Mouse (Mus musculus) spleen, adult 18-20 months (tissue): Measurements from ENCODE around the gene Ppm1b.

Source experiments
- DNase-seq, 2 experiments: peaks; one replicate each; pipeline ENCODE4 v3.0.0; 2022; ENCODE audit warnings: mixed read lengths in 2 of 2

Gene Ppm1b

DNA sequence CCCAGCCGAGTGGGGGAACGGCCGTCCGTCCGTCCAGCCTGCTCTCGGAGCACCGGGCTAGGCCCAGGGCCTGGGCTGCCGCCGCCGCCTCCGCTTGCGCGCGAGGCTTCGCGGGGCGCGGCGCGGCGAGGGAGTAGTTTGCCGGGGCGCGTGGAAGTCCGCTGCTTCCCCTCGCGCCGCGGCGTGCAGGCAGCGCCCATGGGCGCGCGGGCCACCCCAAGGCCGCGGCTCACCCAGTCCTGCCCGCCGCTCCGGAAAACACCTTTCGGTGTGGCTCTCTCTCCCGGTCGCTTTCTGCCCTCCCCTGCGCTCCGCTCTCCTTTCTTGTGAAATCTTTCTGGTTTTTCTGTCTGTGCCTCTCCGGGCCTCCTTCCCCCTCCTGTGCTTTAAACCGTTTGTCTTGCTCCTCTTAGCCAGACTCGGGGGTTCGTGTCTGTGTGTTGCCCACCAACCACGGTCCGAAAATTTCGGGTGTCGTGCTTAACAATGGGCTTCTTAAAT, 1.9 kb downstream of the Ppm1b start:
- DNase-seq = no peak

DNA sequence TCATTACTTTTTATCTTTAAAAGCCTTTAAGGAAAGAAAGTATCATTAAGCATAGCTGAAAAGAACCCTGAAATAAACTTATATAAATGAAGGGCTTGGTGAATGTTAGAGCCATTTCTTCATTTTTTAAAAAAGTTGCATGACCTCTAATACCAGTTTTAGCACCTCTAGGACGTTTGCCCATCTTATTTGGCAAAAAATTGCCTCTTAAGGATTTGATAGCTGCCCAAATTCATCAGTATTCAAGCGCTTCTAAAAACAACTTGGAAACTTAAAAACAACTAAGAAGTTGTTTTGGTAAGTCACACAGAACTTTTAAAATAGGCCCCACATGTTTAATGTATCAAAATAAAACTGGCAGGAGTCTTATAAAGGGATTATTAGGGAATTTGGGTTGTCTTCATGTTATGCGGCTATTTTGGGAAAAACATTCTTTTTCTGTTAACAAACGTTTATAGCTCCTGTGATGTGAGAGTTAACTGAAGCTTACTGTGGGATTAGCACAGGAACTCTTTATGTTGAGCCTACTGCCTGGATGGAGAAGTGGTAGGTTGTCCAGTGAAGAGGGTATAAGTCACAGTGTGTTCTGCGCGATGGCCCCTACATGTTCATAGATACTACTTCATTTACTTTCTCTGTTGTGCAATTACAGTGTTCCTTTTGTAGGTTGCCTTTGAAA, 2.6 kb downstream of the Ppm1b start:
- no peak for DNase-seq

DNA sequence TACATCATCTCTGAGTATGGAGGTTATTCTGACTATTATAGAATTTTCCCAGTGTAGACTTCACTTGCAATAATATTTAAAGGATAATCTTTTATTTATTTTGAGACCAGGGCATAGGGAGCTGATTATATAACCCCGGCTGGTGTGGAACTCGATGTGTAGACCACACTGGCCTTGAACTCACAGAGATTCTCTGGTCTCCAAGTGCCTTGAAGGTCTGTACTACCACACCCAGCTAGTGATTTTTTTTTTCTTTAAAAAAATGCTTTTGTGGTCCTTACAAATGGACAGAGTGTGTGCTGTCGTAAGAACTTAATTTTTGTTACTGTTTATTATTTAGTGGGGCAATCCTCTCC, 3.1 kb downstream of the Ppm1b start:
- no peak for DNase-seq

DNA sequence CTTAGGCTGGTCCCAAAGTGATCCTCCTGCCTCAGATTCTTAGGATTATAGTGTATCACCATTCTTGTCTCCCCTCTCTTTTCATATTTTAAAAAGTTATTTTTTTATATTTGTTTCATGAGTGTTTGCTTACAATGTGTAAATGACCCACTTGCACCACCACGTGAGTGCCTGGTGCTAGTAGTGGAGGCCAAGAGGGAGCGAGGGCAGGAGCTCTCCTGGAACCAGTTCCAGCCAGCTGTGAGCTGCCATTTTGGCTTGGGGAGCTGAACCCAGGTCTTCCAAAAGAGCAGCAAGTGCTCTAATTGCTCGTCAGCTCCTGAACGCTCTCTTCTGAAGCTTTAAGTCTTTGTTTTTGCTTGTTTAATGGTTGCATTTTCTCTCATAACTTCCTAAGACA, 3.6 kb downstream of the Ppm1b start:
- DNase-seq = no peak

DNA sequence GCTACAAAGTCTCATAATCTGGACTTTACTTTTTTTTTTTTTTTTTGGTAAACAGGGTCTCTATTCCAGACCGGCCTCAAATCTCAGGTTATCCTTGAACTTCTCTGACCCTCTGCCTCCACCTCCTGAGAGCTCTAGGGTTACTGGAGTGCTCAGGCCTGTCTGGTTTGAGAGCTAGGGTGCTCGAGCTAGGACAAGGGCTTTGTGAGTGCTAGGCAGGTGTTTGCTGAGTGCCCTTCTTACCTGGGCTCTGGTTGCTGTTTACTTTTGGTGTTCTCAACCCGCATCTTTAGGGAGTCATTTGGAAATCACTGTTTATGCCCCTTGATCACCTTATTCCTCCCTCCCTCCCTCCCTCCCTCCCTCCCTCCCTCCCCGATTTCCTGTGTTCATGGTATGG, 5.5 kb downstream of the Ppm1b start:
- DNase-seq = no peak

DNA sequence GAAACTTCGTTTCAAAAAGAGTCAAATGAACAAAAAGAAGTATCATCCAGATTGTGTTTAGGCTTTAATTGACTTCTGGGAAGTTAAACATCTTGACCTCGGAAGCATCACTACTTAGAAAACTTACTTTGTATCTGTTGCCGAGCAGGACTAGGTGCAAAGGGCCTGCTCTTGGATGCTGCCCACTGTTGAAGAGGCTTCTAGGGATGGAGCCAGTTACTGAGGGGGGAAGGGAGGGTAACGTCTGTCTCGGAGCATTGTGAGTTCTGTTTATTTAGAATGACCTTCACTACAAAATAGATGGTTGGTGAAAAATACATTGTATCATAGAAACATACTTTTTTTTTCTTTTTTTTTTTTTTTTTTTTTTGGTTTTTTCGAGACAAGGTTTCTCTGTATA, 7.1 kb downstream of the Ppm1b start:
- DNase-seq = no peak

DNA sequence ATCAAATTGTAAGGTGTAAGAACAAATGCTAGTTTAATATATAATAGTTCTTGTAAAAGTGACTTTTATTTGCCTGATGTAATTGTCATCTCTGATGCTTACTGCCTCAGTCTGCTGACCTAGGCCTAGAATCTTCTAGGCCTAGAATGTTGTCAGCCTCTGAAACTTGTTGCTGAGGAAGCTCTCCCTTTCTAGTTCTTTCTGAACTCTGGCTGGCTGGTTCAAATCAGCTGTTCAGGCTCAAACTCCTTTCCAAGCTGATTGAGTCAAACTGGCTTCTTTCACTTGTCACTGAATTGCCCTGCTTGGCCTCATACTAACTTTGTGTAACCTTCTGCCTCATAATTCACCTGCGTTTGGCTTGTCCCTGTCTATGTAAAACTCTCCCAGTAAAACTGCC, 9.7 kb downstream of the Ppm1b start:
- DNase-seq = no peak

DNA sequence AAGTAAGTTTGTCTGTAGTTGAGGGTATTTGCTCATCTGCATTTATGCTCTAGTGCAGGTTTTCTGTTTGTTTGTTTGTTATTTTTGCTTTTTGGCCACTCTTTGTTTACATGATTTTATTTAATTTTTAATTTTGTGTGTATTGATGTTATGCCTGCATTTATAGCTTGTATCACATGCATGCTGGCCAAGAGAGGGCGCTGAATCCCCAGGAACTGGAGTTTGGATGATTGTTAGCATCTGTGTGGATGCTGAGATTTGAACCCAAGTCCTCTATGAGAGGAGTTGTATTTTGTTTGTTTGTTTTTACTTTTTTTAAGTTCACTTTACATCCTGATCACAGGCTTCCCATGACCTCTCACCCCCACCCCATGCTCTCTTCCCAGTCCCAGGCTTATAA, 10.5 kb downstream of the Ppm1b start:
- DNase-seq = no peak

DNA sequence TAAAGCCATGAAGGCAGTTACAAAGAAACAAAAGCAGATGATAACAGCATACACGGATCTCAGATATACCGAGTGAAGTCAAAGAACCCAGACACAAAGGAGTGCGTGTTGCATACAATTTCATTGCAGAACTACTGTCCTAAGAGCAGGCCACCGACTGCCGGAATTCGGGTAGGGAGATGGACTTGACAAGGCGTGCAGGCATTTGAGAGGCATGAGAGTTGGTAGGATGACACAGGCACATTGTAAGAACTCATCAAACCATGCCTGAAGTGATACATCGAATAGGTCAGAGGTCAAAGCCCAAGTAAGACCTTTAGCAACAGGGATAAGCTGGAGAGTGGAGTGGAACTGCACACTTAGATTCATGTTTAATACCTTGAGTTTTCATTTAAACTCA, 13.4 kb downstream of the Ppm1b start:
- DNase-seq = no peak

DNA sequence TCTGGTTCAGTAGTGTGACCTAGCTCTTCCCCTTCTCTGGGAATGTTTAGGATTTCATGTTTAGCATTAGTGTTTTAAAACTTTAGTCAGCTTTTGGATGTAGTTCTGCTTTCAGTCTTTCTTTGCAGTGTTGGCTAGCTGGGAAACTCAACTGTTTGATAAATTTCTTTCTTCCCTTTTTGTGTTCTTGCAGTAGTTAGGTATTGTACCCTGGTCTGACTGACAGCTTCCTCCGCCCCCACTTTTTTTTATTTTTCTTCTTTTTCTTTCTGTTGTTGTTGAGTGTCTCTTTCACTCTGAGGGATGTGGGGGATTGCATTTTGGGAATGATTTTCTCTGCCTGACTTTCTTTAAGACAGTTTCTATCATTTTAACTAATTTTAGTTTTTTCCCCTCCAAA, 25.2 kb downstream of the Ppm1b start:
- no peak for DNase-seq

DNA sequence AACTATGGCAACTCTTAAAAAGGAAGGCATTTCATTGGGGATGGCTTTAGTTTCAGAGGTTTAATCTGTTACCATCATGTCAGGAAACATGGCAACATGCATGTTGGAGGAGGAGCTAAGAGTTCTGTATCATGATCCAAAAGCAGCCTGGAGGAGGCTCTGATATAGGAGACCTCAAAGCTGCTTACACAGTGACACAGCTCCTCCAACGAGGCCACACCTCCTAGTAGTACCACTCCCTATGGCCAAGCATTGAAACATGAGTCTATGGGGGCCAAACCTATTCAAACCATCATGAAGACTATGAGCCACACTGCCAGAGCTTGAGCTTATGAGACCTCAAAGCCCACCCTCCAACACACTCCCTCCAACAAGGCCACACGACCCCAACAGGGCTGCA, 26.2 kb downstream of the Ppm1b start:
- DNase-seq = no peak

DNA sequence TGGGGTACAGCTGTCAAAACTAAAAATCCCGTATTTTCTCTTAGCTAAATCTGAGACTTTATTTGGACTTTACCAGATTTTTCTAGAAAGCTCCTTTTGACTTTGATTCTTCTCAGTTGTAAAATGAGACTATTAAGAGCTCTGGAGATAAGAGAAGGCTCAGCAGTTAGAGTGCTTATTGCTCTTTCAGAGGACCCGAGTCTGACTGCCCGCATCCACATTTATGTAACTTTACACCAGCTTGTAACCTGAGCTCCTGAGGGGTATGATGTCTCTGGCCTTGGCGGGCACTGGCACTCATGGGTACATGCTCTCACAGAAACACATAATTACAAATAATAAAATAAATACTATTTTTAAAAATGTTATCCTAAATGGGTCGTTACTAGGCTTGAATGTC, 29.8 kb downstream of the Ppm1b start:
- DNase-seq = no peak

DNA sequence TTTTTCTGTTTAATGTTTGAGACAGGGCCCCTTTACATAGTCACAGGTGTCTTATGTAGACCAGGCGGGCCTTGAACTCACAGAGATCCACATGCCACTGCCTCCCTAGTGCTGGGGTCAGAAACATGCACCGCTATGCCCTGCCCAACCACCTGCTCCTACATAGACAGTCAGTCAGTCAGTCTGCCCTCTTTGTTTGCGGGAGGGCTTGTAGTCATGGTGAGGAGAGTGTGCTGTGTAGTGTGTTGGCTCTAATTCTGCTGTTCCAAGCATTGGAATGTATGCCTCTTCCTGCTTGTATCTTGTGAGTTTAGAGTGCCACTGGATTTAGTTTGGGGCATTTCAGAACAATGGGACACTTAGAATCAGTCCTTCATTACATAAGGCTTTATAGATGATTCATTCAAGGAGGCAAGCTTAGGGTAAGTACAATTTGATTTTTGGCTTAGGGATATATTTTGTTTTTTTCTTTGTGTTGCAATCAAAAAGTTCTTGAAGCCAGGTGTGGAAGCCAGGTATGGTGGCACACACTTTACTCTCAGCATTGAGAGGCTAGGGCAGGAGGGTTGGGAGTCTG, 31.4 kb downstream of the Ppm1b start:
- DNase-seq = no peak

DNA sequence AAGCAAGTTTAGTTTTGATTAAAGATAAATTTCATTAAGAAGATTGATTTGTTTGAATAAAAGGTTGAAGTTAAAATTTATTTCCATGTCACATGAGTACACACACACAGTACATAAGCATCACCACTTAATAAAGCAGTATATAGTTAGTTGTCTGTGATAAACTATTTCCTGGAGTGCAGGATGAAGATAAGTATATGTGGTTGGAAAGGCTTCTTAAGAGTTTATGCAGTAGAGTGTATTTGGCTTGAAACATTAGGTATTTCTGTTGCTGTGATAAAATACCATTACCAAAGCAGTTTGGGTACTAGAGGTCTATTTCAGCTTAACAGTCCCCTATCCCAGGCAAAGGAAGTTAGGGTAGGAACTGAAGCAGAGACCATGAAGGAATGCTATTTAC, 32.0 kb downstream of the Ppm1b start:
- no peak for DNase-seq

DNA sequence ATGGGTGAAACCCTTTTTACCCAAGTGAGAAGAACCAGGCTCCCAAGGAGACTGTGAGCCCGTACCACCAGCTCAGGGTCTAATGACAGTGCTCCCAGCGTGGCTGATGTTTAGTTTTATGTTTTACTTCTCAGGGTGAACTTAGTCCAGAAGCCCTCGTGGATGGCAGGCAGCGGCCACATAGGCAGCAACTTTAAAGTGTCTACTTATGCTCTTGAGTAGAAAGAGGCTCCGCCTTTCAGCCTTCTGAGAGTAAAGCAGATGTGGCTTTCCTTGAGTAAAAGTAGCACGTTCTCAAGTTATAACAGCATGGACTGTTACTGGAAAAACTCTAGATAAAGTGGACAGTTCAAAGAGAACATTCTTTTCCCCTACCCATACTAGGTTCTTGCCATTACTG, 39.3 kb downstream of the Ppm1b start:
- no peak for DNase-seq

DNA sequence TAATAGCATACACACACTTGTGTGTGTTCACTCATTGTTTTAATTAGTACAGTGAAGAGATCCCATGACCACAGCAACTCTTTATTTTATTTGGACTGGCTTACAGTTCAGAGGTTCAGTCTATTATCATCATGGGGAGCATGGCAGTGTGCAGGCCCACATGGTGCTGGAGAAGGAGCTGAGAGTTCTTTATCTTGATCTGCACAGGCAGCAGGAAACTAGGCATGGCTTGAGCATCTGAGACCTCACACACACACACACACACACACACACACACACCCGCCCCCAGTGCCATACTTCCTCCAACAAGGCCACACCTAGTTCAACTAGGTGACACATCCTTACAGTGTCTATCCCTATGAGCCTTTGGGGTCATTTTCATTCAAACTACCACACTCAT, 41.1 kb downstream of the Ppm1b start:
- DNase-seq = no peak

DNA sequence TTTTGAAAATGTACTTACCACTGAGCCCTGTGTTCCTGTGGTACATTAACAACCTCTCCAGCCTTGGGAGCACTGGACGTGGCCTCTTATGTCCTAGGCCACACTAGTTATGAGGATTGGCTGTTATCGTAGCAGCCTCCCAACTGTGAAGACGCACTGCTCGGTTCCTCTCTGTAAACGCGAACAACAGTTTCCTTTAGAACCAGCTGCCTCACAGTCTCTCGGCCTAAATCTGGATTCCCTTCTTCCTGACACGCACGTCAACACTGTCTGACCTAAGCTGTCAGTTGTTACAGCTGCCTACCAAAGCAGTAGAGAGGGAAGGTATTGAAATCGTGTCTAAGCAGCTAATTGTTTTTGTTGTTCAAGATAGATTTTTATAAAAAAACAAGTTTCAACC, 43.1 kb downstream of the Ppm1b start:
- DNase-seq = no peak

DNA sequence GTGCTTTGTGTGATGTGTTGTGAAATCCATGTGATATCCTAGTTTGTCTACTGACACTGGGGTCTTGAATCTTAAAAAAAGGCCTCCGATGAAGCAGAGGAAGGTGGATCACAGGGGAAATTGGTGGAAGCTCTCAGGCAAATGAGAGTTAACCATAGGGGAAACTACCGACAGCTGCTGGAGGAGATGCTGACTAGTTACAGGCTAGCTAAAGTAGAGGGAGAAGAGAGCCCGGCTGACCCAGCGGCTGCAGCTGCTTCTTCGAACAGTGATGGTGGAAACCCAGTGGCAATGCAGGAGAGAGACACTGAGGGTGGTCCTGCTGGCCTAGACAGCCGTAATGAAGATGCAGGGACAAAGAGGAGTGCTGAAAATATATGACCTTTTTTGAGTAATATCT, 56.9 kb downstream of the Ppm1b start:
- DNase-seq = no peak

DNA sequence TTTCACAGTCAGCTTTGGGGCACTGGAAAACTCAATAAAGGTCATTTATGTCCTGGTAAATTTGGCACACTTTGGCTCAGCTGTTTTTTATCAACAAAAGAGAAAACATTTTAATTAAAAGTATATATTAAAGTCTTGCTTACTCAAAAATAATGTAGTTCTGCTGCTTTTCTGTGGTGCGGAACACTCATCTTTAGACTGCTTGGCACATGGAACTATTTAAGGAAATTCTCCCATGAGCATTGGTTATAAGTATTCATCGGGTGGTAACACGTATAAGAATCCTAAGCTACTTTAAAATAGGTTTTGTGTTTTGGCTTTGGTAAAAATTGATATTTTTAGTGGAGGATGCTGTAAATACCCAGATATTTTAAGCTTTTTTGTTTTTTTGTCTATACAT, 58.1 kb downstream of the Ppm1b start:
- DNase-seq = no peak

DNA sequence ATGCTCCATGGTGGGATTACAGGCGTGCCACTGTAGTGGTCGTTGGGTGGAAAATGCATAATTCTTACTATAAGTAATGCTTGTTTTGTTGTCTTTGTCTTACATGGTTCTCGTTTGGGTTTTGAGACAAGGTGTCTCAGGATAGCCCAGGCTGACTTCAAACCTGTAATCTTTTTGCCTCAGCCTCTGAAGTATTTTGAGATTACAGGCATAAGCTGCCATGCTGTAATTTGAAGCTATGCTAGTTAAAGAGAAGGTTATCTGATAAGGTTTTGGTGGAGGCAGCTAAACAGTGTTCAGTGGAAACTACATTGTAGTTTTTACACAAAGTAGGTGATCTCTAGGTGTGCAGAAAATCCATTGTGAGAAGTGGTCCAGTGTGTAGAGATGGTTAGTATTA, 61.8 kb downstream of the Ppm1b start:
- no peak for DNase-seq

DNA sequence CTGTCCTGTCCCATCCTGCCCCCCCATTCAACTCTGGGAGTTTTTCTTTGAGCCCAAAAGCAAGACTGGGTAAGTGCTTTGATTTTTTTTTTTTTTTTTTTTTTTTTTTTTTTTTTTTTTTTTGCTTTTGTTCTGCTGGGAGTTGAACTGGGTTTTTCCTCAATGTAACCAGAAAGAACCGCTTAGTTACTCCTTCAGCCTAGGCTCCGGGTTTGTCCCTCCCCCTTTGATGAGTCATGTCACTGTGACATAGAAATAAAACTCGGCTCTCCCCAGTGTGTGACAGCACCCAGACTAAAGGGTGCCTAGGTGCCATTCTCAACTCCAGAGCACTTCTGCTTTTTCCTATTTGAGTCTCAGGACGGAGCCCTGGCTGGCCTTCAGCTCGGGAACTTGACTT, 62.3 kb downstream of the Ppm1b start:
- no peak for DNase-seq

DNA sequence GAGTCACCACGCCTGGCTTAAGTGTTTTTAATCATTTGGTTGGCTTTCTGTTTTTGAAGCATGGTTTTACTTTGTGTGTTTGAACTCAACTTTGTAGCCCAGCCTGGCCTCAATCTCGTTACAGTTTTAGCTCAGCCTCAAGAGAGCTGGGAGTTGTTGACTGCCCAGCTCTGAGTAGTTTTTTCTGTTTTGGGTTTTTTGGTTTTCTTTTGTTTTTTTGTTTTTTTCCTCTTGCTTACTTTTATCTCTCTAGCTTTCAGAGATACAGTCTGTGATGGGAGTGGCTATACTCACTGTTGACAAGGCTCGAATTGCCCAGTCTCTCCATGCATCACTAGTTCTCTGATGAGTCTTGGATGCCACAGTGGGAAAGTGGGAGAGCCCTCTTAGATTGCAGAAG, 63.8 kb downstream of the Ppm1b start:
- DNase-seq = no peak

DNA sequence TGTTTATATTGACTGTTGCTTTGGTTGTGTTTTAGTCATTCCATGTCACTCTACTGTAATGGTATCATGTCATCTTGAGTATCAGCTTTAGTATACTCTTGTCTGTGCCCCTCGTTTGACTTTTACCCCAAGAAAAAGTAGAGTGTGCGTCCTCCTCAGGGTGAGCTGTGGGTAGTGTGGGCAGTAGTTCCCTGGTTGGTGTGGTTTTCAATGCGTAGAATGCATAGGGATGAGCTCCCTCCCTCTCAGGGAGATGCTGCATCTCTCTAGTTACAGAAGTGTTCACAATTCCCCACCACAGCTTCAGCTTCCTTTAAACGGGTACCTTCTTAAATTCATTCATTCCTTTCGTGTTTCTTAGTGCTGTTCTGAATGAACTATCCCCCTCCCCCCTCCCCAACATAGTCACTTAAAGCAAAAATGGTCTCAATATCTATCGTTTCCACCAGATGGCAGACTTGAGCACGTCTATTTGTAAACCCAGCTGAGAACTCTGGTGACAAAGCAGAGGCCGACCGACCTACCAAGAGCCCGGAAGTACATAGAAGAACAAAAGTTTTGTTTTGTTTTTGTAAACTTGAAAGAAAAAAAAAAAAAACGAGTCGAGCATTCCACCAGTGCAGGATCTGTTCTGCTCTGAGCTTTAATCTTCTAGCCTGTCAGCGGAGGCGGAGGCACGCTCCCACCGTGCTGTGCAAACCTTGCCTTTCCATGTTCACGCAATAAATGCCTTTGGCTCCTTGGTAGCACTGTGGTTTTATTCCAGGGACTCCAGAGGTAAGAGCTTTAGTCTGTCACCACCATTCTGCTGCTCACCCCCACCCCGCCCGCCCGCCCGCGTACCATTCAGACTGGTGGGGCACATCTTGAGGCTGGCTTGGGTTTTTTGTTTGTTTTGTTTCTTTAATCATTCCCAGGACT, 67.0 kb downstream of the Ppm1b start:
- peak in 1 of 2 experiments; percentile 27 for DNase-seq

DNA sequence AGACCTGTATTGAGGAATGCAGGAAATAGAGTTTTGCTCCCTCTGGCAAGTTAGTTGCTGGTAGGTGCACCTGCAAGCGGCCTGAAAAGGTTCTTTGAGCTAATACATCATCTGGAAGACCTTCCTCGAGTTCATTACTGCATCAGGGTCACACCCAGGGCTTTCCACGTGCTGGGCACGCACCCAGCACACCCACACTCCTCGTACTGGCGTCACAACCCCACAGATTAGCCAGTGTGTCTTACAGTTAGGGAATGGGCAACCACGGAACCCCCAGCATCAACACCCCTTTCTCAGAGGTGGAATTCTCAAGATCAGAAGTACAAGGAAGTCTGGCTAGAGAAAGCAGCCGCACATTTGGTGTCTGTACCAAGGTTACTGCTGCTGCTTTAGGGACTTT, 67.7 kb downstream of the Ppm1b start:
- no peak for DNase-seq
